Mouse (Mus musculus) ES-E14 (cell line): Measurements from ENCODE around the gene Ciart.

Source experiments
- CHD2 ChIP-seq: IDR thresholded peaks from 2 replicates; pipeline ENCODE4 v1.6.1; 2014; ENCODE audit warnings: mild to moderate bottlenecking, low read depth, low read length, inconsistent platforms
- HCFC1 ChIP-seq: IDR thresholded peaks from 2 replicates; pipeline ENCODE4 v1.6.1; 2012; ENCODE audit warnings: low read length, inconsistent platforms, borderline replicate concordance; ENCODE audit not compliant: insufficient read depth
- ZNF384 ChIP-seq: IDR thresholded peaks from 2 replicates; pipeline ENCODE4 v1.6.1; 2012; ENCODE audit warnings: low read depth, low read length, inconsistent platforms

DNA sequence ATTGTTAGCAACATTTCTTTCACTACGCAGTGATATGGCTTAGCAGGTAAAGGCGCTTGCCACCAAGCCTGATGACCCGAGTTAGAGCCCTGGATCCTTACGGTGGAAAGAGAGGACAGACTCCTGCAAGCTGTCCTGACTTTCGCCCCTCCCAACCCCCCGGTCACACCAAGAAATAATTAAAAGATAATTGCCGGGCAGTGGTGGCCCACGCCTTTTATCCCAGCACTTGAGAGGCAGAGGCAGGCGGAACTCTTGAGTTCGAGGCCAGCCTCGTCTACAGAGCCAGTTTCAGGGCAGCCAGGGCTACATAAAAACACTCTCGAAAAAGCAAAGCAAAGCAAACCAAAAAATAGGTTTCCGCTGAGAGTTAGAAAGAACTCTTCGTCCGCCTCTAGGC, 11.1 kb downstream of the Ciart start:
- TF ChIP-seq CHD2 (no peak), HCFC1 (no peak), ZNF384 (no peak)
